Mouse (Mus musculus): ENCODE results near the gene Dlgap4. TPM values are rescaled to one million over a fixed set of nuclear protein-coding genes. Genes with fewer than 3 reads are reported as not detected.
A peak's percentile ranks its signal among the peaks of the same experiment; 100 is the strongest.

Dlgap4 gene
- total RNA-seq, 2 experiments from 2014 or later, result 43.5 to 55.3 TPM

- Histone ChIP-seq H3K27ac (no peak overlapping the region), H3K4me3 (no peak overlapping the region)
- intact Hi-C loops (cut with DNase I), result no loop called here
- DNase-seq, result no peak
- TF ChIP-seq CTCF (IDR thresholded peaks at IDR 0.05), result no peak
These were observed 37.5 kb downstream of the Dlgap4 start for GRCm38 (mm10) chr2:156651019-156651418.

GRCm38 (mm10) chr2:156652841-156653240 lies 39.3 kb downstream of the Dlgap4 start:
- Histone ChIP-seq H3K4me3 (no peak overlapping the region), H3K27ac (no peak overlapping the region)
- intact Hi-C loops (cut with DNase I), result no loop called here
- no peak for TF ChIP-seq CTCF (IDR thresholded peaks at IDR 0.05)
- DNase-seq, result peak; percentile 66

DNA sequence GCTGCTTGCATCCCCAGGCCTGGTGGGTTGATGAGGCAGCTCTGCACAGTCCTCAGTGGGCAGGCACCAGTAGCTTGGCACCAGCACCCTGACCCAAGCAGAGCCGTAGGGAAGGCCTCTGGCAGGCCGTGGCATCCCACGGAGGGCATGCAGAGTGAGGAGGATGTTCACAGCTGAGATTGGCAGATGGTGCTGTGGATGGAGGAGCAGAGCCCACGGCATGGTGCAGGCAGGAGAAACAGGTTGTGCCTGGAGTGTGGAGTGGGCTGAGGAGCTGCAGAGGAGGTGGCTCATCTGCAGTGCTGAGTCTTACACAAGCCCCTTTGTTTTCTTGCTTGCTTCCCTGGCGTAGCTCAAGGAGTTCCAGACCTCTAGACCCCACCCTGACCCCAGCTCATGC lies 40.6 kb downstream of the Dlgap4 start:
- DNase-seq, result no peak
- intact Hi-C loops (cut with DNase I), result no loop called here
- no peak for TF ChIP-seq CTCF (IDR thresholded peaks at IDR 0.05)
- no peak overlapping the region for H3K27ac ChIP-seq
- no peak overlapping the region for H3K4me3 ChIP-seq

- Histone ChIP-seq H3K4me3 (no peak overlapping the region), H3K27ac (no peak overlapping the region)
- TF ChIP-seq CTCF (IDR thresholded peaks at IDR 0.05), result peak; percentile 6; the same call in 1 of the 2 replicates
- DNase-seq, result no peak
- intact Hi-C loops (cut with DNase I), result no loop called here
These were observed 42.1 kb downstream of the Dlgap4 start for GRCm38 (mm10) chr2:156655626-156656025.

- intact Hi-C loops (cut with DNase I), result no loop called here
- Histone ChIP-seq H3K4me3 (no peak overlapping the region), H3K27ac (no peak overlapping the region)
- no peak for TF ChIP-seq CTCF (IDR thresholded peaks at IDR 0.05)
- no peak for DNase-seq
These were observed 44.0 kb downstream of the Dlgap4 start for GRCm38 (mm10) chr2:156657522-156657921.

GRCm38 (mm10) chr2:156658221-156658620 lies 44.7 kb downstream of the Dlgap4 start:
- no peak for DNase-seq

GRCm38 (mm10) chr2:156658751-156659150 lies 45.2 kb downstream of the Dlgap4 start:
- no peak for TF ChIP-seq CTCF (IDR thresholded peaks at IDR 0.05)
- DNase-seq, result no peak
- Histone ChIP-seq H3K4me3 (no peak overlapping the region), H3K27ac (no peak overlapping the region)
- intact Hi-C loops (cut with DNase I), result no loop called here

More at GRCm38 (mm10) chr2:156658221-156658620, 44.7 kb downstream of the Dlgap4 start:
- H3K27ac ChIP-seq, result no peak overlapping the region
- TF ChIP-seq CTCF (IDR thresholded peaks at IDR 0.05), result no peak
- H3K4me3 ChIP-seq, result no peak overlapping the region
- intact Hi-C loops (cut with DNase I), result no loop called here

- intact Hi-C loops (cut with DNase I), result no loop called here
- Histone ChIP-seq H3K27ac (0 out of 2 replicates have a peak overlapping the region, but pooled peaks have one; percentile 8), H3K4me3 (no peak overlapping the region)
- DNase-seq, result peak; percentile 40
- TF ChIP-seq CTCF (IDR thresholded peaks at IDR 0.05), result no peak
These were observed 46.5 kb downstream of the Dlgap4 start for GRCm38 (mm10) chr2:156659981-156660380.

- intact Hi-C loops (cut with DNase I), result no loop called here
- Histone ChIP-seq H3K4me3 (no peak overlapping the region), H3K27ac (no peak overlapping the region)
- no peak for DNase-seq
- TF ChIP-seq CTCF (IDR thresholded peaks at IDR 0.05), result no peak
These were observed 49.7 kb downstream of the Dlgap4 start for GRCm38 (mm10) chr2:156663162-156663561.

GRCm38 (mm10) chr2:156664407-156664806 lies 50.9 kb downstream of the Dlgap4 start:
- intact Hi-C loops (cut with DNase I), result no loop called here
- Histone ChIP-seq H3K27ac (no peak overlapping the region), H3K4me3 (no peak overlapping the region)
- DNase-seq, result no peak
- no peak for TF ChIP-seq CTCF (IDR thresholded peaks at IDR 0.05)

- Histone ChIP-seq H3K4me3 (no peak overlapping the region), H3K27ac (no peak overlapping the region)
- TF ChIP-seq CTCF (IDR thresholded peaks at IDR 0.05), result no peak
- intact Hi-C loops (cut with DNase I), result no loop called here
- no peak for DNase-seq
These were observed 51.6 kb downstream of the Dlgap4 start for GRCm38 (mm10) chr2:156664993-156665518.

GRCm38 (mm10) chr2:156665620-156666196 lies 52.2 kb downstream of the Dlgap4 start:
- TF ChIP-seq CTCF (IDR thresholded peaks at IDR 0.05), result no peak
- no peak for DNase-seq
- intact Hi-C loops (cut with DNase I), result no loop called here
- Histone ChIP-seq H3K4me3 (no peak overlapping the region), H3K27ac (no peak overlapping the region)

- Histone ChIP-seq H3K4me3 (no peak overlapping the region), H3K27ac (no peak overlapping the region)
- no peak for TF ChIP-seq CTCF (IDR thresholded peaks at IDR 0.05)
- intact Hi-C loops (cut with DNase I), result no loop called here
- no peak for DNase-seq
These were observed 52.7 kb downstream of the Dlgap4 start for GRCm38 (mm10) chr2:156666231-156666630.

- Histone ChIP-seq H3K27ac (no peak overlapping the region), H3K4me3 (no peak overlapping the region)
- intact Hi-C loops (cut with DNase I), result no loop called here
- TF ChIP-seq CTCF (IDR thresholded peaks at IDR 0.05), result no peak
- DNase-seq, result no peak
These were observed 53.8 kb downstream of the Dlgap4 start for GRCm38 (mm10) chr2:156667290-156667689.
